Mouse (Mus musculus) heart, postnatal 0 days (tissue): Measurements from ENCODE around the gene Ttc6.

Experiments used
- CTCF ChIP-seq: IDR thresholded peaks from 2 replicates; pipeline ENCODE4 v1.5.1; 2016; ENCODE audit warnings: antibody characterized with exemption, control low read depth, low read depth
- EP300 ChIP-seq: IDR thresholded peaks from 2 replicates; pipeline ENCODE4 v1.6.1; 2016; ENCODE audit warnings: antibody characterized with exemption, low read depth

DNA sequence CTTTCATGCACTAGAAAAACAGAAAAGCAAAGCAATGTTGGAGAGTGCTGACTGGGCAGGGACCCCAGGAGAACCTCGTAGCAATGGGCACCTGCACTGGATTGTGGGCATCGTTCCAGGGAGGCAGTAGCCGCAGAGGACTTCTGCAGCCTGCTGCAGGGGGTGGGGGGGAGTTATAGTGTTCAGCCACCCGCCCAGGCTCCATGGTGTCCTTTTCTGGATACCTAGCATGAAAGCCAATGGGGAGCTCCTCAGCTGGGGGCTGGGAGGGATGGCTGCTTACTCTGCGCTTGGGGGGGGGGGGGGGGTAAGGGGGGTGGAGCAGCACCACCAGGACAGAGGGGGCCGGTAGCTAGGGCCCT is 29.4 kb upstream of the Ttc6 start:
- TF ChIP-seq EP300 (no peak), CTCF (no peak)
